Mouse (Mus musculus) myocyte (in vitro differentiated cells): Measurements from ENCODE around the gene Pitpnb.

Source experiments
- CEBPB ChIP-seq: IDR thresholded peaks from 2 replicates; pipeline ENCODE4 v1.6.1; 2011; ENCODE audit warnings: mild to moderate bottlenecking, moderate library complexity; ENCODE audit not compliant: poor library complexity, insufficient read depth, severe bottlenecking
- E2F4 ChIP-seq: IDR thresholded peaks from one replicate; pipeline ENCODE4 v1.6.1; 2011; ENCODE audit warnings: mild to moderate bottlenecking, control low read depth, moderate library complexity; ENCODE audit not compliant: insufficient read depth
- MAX ChIP-seq: IDR thresholded peaks from one replicate; pipeline ENCODE4 v1.6.1; 2011; ENCODE audit warnings: low read depth, mild to moderate bottlenecking, control low read depth
- MYOD1 ChIP-seq, 3 experiments: IDR thresholded peaks; one replicate each; pipeline ENCODE4 v1.6.1; 2011; ENCODE audit warnings: control low read depth in 2 of 3, low read depth in 2 of 3, mild to moderate bottlenecking in 2 of 3, moderate library complexity in 1 of 3; ENCODE audit not compliant: insufficient read length in 2 of 3, control insufficient read depth in 1 of 3
- MYOG ChIP-seq, 3 experiments: IDR thresholded peaks; one replicate each; pipeline ENCODE4 v1.6.1; 2011; ENCODE audit warnings: control low read depth in 2 of 3, low read depth in 2 of 3, mild to moderate bottlenecking in 2 of 3; ENCODE audit not compliant: insufficient read length in 2 of 3, control insufficient read depth in 1 of 3, insufficient read depth in 1 of 3
- POLR2A ChIP-seq: IDR thresholded peaks from one replicate; pipeline ENCODE4 v1.6.1; 2011; ENCODE audit warnings: low read depth, mild to moderate bottlenecking, control low read depth, moderate library complexity; ENCODE audit not compliant: insufficient read length
- POLR2AphosphoS2 ChIP-seq: IDR thresholded peaks from one replicate; pipeline ENCODE4 v1.6.1; 2011; ENCODE audit warnings: low read depth, control low read depth; ENCODE audit not compliant: insufficient read length
- TCF12 ChIP-seq: IDR thresholded peaks from one replicate; pipeline ENCODE4 v1.6.1; 2011; ENCODE audit warnings: mild to moderate bottlenecking, control low read depth; ENCODE audit not compliant: poor library complexity, insufficient read depth, severe bottlenecking
- USF1 ChIP-seq: IDR thresholded peaks from one replicate; pipeline ENCODE4 v1.6.1; 2011; ENCODE audit warnings: low read depth, mild to moderate bottlenecking, control low read depth, moderate library complexity

DNA sequence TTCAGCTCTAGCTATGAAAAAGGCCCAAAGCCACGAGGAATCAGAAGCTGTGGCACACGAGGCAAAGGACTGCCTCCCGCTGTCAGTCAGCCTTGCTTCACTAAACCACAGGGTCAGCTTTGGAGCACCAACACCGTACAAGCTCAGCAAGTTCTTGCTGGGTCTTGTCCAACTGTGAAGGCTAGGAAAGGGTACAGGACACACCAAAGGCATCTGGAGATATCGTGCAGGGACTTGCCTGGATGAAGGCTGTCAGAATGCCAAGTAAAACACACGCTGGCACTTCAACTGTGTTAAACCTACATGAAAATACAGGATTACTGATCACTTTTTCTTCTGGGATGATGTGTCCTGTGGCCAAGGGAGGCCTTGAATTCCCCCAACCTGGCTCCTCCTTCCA lies 20.4 kb upstream of the Pitpnb start:
- TF ChIP-seq MYOG (IDR thresholded peaks at IDR 0.05; ENCODE audit: control insufficient read depth in 1 of 3, insufficient read depth in 1 of 3, insufficient read length in 2 of 3, low read depth in 2 of 3) = no peak
- no peak for TF ChIP-seq POLR2A
- TF ChIP-seq MAX = no peak
- no peak for TF ChIP-seq TCF12
- no peak for TF ChIP-seq USF1
- no peak for TF ChIP-seq CEBPB
- TF ChIP-seq POLR2AphosphoS2 = no peak
- no peak for TF ChIP-seq E2F4
- no peak for TF ChIP-seq MYOD1 (IDR thresholded peaks at IDR 0.05; ENCODE audit: control insufficient read depth in 1 of 3, insufficient read length in 2 of 3, low read depth in 2 of 3)
